Mouse (Mus musculus) spleen, adult 12 weeks (tissue): ENCODE results near the gene Dytn.

Source experiments
- DNase-seq: peaks from one replicate; pipeline ENCODE4 v3.0.0; 2022; ENCODE audit warnings: low spot score

Gene Dytn

DNA sequence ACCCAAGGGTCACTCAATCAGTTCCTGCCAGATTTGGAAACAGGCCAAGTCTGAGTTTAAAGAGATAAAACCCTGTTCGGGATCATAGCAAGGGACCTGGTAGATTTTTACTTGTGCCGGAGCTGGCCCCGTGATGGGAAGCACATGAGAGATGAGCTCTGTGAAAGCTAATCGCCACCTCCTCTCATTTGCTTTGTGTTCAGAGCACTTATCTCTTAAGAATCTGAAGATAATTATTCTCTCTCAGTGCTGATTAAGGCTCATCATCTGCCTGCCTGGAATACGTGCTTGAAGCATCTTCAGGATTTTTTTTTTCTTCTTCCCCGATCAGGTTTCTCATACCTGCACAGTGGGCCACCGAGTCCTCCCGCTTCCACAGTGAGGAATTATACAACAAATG, 107.6 kb downstream of the Dytn start:
- no peak for DNase-seq

DNA sequence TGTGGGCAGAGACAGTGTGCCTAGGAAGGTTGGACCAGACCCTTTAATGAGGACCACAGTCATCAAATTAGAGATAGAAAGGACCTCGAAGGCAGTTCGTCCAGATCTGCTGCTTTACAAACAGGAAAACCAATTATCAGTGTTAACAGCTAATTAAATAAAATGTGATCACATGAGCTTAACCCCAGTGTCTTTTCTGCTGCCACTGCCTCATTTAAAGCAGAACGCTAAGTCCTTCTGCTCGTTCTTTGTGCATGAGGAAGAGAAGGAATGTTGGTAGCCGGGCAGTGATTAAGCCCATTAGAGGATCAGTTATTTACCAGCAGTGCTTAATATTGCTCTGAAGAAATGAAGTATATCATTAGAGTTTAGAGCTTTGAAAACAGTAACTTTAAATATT, 109.9 kb downstream of the Dytn start:
- no peak for DNase-seq

DNA sequence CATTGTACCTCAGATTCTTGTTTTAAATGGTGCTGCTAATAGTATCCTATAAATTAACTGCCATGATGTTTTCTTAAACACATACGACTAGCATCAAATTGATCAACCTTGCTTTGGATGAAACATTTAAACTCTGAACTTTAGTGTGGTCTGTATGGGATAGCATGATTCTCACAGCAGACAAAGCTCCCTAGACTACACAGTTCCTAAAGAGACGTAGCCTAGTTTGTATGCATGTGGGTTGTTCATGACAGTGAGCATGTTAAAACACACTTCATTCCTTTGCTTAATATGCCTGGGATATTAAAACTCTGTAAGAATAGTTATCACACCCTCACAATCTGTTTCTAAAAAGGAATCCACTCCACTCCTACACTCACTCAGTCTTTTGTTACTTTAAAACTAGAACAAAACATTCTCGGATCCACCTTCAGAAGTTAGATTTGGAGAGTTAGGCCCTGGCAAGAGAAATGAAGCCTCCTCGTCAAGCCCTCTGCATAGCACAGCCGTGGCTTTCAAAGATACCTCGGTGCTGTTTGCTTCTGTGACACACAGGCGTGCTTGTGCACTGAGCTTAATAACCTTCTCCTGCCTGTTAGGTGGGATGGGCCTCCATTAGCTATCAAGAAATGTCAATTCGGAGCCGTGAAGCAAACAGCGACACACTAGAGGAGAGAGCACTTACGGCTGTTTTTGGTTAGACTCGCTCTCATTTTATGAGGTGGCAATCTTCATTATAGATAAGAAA, 112.7 kb downstream of the Dytn start:
- DNase-seq: no peak

DNA sequence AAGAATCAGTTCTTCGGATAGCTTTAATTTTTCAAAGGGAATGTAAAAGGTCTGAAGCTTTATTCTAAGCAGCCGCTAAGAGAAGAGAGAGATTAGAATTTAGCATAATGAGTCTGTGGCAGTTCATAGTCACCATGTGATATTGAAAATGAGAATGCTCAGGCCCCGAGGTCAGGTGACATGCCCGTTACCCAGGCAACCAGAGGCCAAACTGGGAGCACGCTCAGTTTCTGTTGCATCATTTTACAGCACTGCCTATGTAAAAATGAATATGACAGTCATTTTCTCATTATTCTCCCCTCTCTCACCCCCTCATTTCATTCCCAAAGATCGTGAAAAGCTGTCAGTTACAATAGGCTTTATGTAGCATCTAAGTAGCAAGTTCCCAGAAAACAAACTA, 113.3 kb downstream of the Dytn start:
- no peak for DNase-seq
